Mouse (Mus musculus) T-cell, adult 66 days (primary cell): ENCODE measurements around the gene Vmn1r85. TPM values are rescaled to one million over a fixed set of nuclear protein-coding genes. Genes with fewer than 3 reads are reported as not detected.

Experiments used
- total RNA-seq, 2 experiments: library from RNA; stranded (reverse); gene quantifications; 3 replicates in 1 of 2; 4 replicates in 1 of 2; pipeline ENCODE4 v1.2.4; 2023

Vmn1r85 gene
- total RNA-seq = not detected

GRCm38 (mm10) chr7:13095073-13095472, at the start of gene Vmn1r85:
Gene Vmn1r85 (minus strand): TSS chr7:13095173.

GRCm38 (mm10) chr7:13140057-13140456, 45.1 kb upstream of the Vmn1r85 start, which contains the start of gene Vmn1r87:
Gene Vmn1r87 (minus strand): TSS chr7:13140157.

GRCm38 (mm10) chr7:13119817-13120216, 24.8 kb upstream of the Vmn1r85 start, which contains the start of gene Vmn1r86:
Gene Vmn1r86 (minus strand): TSS chr7:13119917.

GRCm38 (mm10) chr7:13054287-13055010, 40.5 kb downstream of the Vmn1r85 start, which contains the start of gene Mzf1:
Gene Mzf1 (minus strand): TSS chr7:13054764.

GRCm38 (mm10) chr7:13037901-13038555, 56.9 kb downstream of the Vmn1r85 start, which contains the start of gene Ube2m:
Gene Ube2m (minus strand): TSS chr7:13038275.

GRCm38 (mm10) chr7:13034148-13034977, 60.6 kb downstream of the Vmn1r85 start, which contains the start of gene Chmp2a:
Gene Chmp2a (minus strand): TSS chr7:13034807.

Other genes with a start within 250 kb of the Vmn1r85 start
- 1 to 10 TPM; 1.7 TPM for gene Zfp128, start 214.0 kb downstream of the Vmn1r85 start, total RNA-seq
- gene Zscan22, start 197.4 kb downstream of the Vmn1r85 start, total RNA-seq = 10 to 100 TPM; 11.9 to 13.9 TPM
- 1,000 to 10,000 TPM; 2,987 to 3,057 TPM for gene Rps5, start 172.9 kb downstream of the Vmn1r85 start, total RNA-seq
- 1 to 10 TPM; 1.3 to 2.1 TPM for gene Rnf225, start 167.8 kb downstream of the Vmn1r85 start, total RNA-seq
- 1 to 10 TPM; 3.8 to 4.0 TPM for gene Zfp324, start 129.3 kb downstream of the Vmn1r85 start, total RNA-seq
- 1 to 10 TPM; 8.4 to 10.0 TPM for gene Zfp446, start 117.3 kb downstream of the Vmn1r85 start, total RNA-seq
- gene Slc27a5, start 97.0 kb downstream of the Vmn1r85 start, total RNA-seq = 1 to 10 TPM in 1 of 2 experiments, not detected in 1; 1.9 TPM
- 100 to 1,000 TPM; 399 to 401 TPM for gene Trim28, start 96.1 kb downstream of the Vmn1r85 start, total RNA-seq
- 10 to 100 TPM; 22.0 to 22.4 TPM for gene Zbtb45, start 85.1 kb downstream of the Vmn1r85 start, total RNA-seq
- 100 to 1,000 TPM; 118 to 133 TPM for gene Chmp2a, start 60.4 kb downstream of the Vmn1r85 start, total RNA-seq
- 100 to 1,000 TPM in 1 of 2 experiments, 10 to 100 TPM in 1; 84.0 to 106 TPM for gene Ube2m, start 56.9 kb downstream of the Vmn1r85 start, total RNA-seq
- under 1 TPM; 0.36 to 0.52 TPM for gene Mzf1, start 40.4 kb downstream of the Vmn1r85 start, total RNA-seq
- gene Vmn1r86, start 24.7 kb upstream of the Vmn1r85 start, total RNA-seq = not detected
- gene Vmn1r87, start 45.0 kb upstream of the Vmn1r85 start, total RNA-seq = not detected
- gene Vmn1r88, start 64.4 kb upstream of the Vmn1r85 start, total RNA-seq = under 1 TPM; 0.26 to 0.30 TPM
- not detected for gene Vmn1r89, start 117.8 kb upstream of the Vmn1r85 start, total RNA-seq
- gene Lig1, start 182.1 kb upstream of the Vmn1r85 start, total RNA-seq = 10 to 100 TPM; 18.0 to 23.3 TPM
- gene Zswim9, start 183.5 kb upstream of the Vmn1r85 start, total RNA-seq = 1 to 10 TPM; 6.4 to 8.2 TPM
- 1 to 10 TPM; 1.0 to 1.2 TPM for gene Pla2g4c, start 229.5 kb upstream of the Vmn1r85 start, total RNA-seq